Mouse (Mus musculus): ENCODE measurements at regions not wholly inside any gene's neighbourhood (a gene's known extent, or its start where the extent isn't known, plus 50 kb on each side); places are given as distances from the start of the nearest gene placed in this dataset.

- no peak for DNase-seq (ENCODE audit: low spot score)
These were observed 3131.6 kb upstream of the Lrrc6 start for GRCm38 (mm10) chr15:69632306-69632705.

GRCm38 (mm10) chr15:69617998-69618397 lies 3117.3 kb upstream of the Lrrc6 start:
- no peak for DNase-seq (ENCODE audit: low spot score)

- peak; percentile 1 for DNase-seq (ENCODE audit: low spot score)
These were observed 3113.3 kb upstream of the Lrrc6 start for GRCm38 (mm10) chr15:69614048-69614447.

GRCm38 (mm10) chr15:69591219-69592006 lies 3090.7 kb upstream of the Lrrc6 start:
- no peak for DNase-seq (ENCODE audit: low spot score)

- DNase-seq (ENCODE audit: low spot score) = no peak
These were observed 3087.4 kb upstream of the Lrrc6 start for GRCm38 (mm10) chr15:69588084-69588483.

GRCm38 (mm10) chr15:69576742-69577141 lies 3076.0 kb upstream of the Lrrc6 start:
- no peak for DNase-seq (ENCODE audit: low spot score)

- peak; percentile 4 for DNase-seq (ENCODE audit: low spot score)
These were observed 3075.0 kb upstream of the Lrrc6 start for GRCm38 (mm10) chr15:69575611-69576153.

GRCm38 (mm10) chr15:69554171-69554570 lies 3053.5 kb upstream of the Lrrc6 start:
- no peak for DNase-seq (ENCODE audit: low spot score)

GRCm38 (mm10) chr15:69552062-69552628 lies 3051.4 kb upstream of the Lrrc6 start:
- DNase-seq (ENCODE audit: low spot score) = no peak

GRCm38 (mm10) chr15:69551012-69551411 lies 3050.3 kb upstream of the Lrrc6 start:
- no peak for DNase-seq (ENCODE audit: low spot score)

GRCm38 (mm10) chr15:69526441-69527094 lies 3025.9 kb upstream of the Lrrc6 start:
- DNase-seq (ENCODE audit: low spot score) = no peak

- no peak for DNase-seq (ENCODE audit: low spot score)
These were observed 2983.8 kb upstream of the Lrrc6 start for GRCm38 (mm10) chr15:69484421-69485074.

GRCm38 (mm10) chr15:69483096-69483495 lies 2982.4 kb upstream of the Lrrc6 start:
- no peak for DNase-seq (ENCODE audit: low spot score)

GRCm38 (mm10) chr15:69481087-69481486 lies 2980.4 kb upstream of the Lrrc6 start:
- DNase-seq (ENCODE audit: low spot score) = no peak

- no peak for DNase-seq (ENCODE audit: low spot score)
These were observed 2976.3 kb upstream of the Lrrc6 start for GRCm38 (mm10) chr15:69477050-69477449.

- no peak for DNase-seq (ENCODE audit: low spot score)
These were observed 2968.9 kb upstream of the Lrrc6 start for GRCm38 (mm10) chr15:69469566-69469965.

GRCm38 (mm10) chr15:69460581-69461194 lies 2960.0 kb upstream of the Lrrc6 start:
- no peak for DNase-seq (ENCODE audit: low spot score)

GRCm38 (mm10) chr15:69457473-69457872 lies 2956.8 kb upstream of the Lrrc6 start:
- no peak for DNase-seq (ENCODE audit: low spot score)

- no peak for DNase-seq (ENCODE audit: low spot score)
These were observed 2955.6 kb upstream of the Lrrc6 start for GRCm38 (mm10) chr15:69456191-69456770.

- no peak for DNase-seq (ENCODE audit: low spot score)
These were observed 2940.3 kb upstream of the Lrrc6 start for GRCm38 (mm10) chr15:69441008-69441407.

GRCm38 (mm10) chr15:69413531-69414011 lies 2912.9 kb upstream of the Lrrc6 start:
- DNase-seq (ENCODE audit: low spot score) = no peak

Measured in heart, adult 8-10 months (tissue).